29 mouse cellular contexts compared by ENCODE assay signal in the genomic region with DNA sequence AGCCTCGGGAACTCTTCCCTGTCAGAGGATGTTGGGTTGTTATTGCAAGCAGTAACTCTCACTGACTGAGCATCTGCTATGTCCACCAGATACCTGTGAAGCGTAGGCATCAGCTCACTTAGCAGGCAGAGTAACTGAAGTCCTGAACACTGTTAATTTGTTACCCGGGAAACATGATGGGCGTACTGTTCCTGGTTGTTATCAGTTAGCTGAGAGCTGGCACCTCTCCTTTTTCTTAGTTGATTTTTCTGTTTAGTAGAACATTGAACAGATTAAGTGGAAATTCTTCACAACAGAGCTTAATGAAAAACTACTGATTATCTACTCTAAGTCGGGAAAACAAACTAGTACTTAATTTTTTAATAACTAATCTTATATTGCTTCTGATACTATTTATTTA. TPM values are rescaled to one million over a fixed set of nuclear protein-coding genes. Genes with fewer than 3 reads are reported as not detected.
DNase-seq lines count a peak whose midpoint lies in the region; ATAC-seq and TF ChIP-seq lines count a peak whose summit lies in the region.
"Had no signal": no experiment of that assay in that cellular context is flagged by ENCODE, and none has a peak within 500 bp of the region (broad histone marks: within the 10 kb centered on the region; RNA-seq: fewer than 3 reads in every experiment).

No protein-coding gene starts in this region.

- H3K36me3 ChIP-seq in kidney, adult 2 months (ENCODE audit: control insufficient read depth, insufficient read depth, low read length) = no peaks in the 10 kb centered on the region
- H3K36me3 ChIP-seq in kidney, embryonic 16.5 days (ENCODE audit: insufficient read depth, low read length) = no peaks in the 10 kb centered on the region
- no peaks in the 10 kb centered on the region for H3K36me3 ChIP-seq in liver, adult 2 months (ENCODE audit: control insufficient read depth, insufficient read depth, low read length)
- H3K36me3 ChIP-seq in liver, postnatal 0 days (replicated peaks; ENCODE audit: insufficient read depth, low read length) = no peaks in the 10 kb centered on the region
- H3K36me3 ChIP-seq: embryonic facial prominence, embryonic 13.5 days; embryonic facial prominence, embryonic 15.5 days; forebrain, embryonic 10.5 days; forebrain, embryonic 12.5 days; G1E had no signal

- TF ChIP-seq CTCF in kidney, adult 2 months (conservative IDR thresholded peaks at IDR 0.05; ENCODE audit: insufficient read depth, insufficient read length, low read depth, low read length) = no peak
- TF ChIP-seq CTCF in liver, adult 2 months (IDR thresholded peaks at IDR 0.05; ENCODE audit: low read depth, low read length) = no peak
- TF ChIP-seq CTCF in liver, postnatal 0 days (IDR thresholded peaks at IDR 0.05; ENCODE audit: low read depth) = no peak

- no peak overlapping the region for H3K27ac ChIP-seq in kidney, adult 2 months (ENCODE audit: insufficient read depth, low read depth, low read length)
- H3K27ac ChIP-seq in kidney, embryonic 16.5 days (ENCODE audit: low read length) = no peak overlapping the region
- no peak overlapping the region for H3K27ac ChIP-seq in liver, adult 2 months (replicated peaks; ENCODE audit: insufficient read depth, low read depth, low read length)
- H3K27ac ChIP-seq in liver, postnatal 0 days (ENCODE audit: low read depth) = no peak overlapping the region
- H3K27ac ChIP-seq: embryonic facial prominence, embryonic 13.5 days; embryonic facial prominence, embryonic 15.5 days; forebrain, embryonic 10.5 days; forebrain, embryonic 12.5 days had no signal

- H3K79me2 ChIP-seq in liver, adult 2 months (ENCODE audit: control insufficient read depth, insufficient read depth, low read length) = no peaks in the 10 kb centered on the region

- TF ChIP-seq EP300 in liver, postnatal 0 days (IDR thresholded peaks at IDR 0.05; ENCODE audit: low read depth) = no peak

- H3K9me3 ChIP-seq in kidney, embryonic 16.5 days (ENCODE audit: low read length) = no peaks in the 10 kb centered on the region
- H3K9me3 ChIP-seq in liver, postnatal 0 days (ENCODE audit: low read length) = no peaks in the 10 kb centered on the region
- H3K9me3 ChIP-seq: embryonic facial prominence, embryonic 13.5 days; embryonic facial prominence, embryonic 15.5 days; forebrain, embryonic 10.5 days; forebrain, embryonic 12.5 days; G1E had no signal

- peak; percentile 71 for DNase-seq in kidney, adult 2 months
- peak; percentile 70 for DNase-seq in kidney, adult 9 months
- DNase-seq in kidney, postnatal 10 days = no peak
- peak; percentile 81 for DNase-seq in liver, adult 2 months (ENCODE audit: extremely low read depth, low read depth, low spot score)
- no peak for DNase-seq in liver, postnatal 0 days
- DNase-seq: adrenal gland, adult 8-10 months; adrenal gland, postnatal 14 days; adrenal gland, postnatal 36 days; B cell, adult 2 months; cerebellum, adult 11 months; cerebellum, adult 18-20 months; cerebellum, adult 8-10 months; cerebellum, adult 9-11 months; cerebellum, postnatal 14 days; cerebellum, postnatal 36 days; embryo, embryonic 11 days had no signal

- H3K4me1 ChIP-seq in kidney, adult 2 months (ENCODE audit: control insufficient read depth, insufficient read depth, low read length) = peaks cover 8% of the 10 kb centered on the region; the same call in 1 of the 2 replicates
- no peaks in the 10 kb centered on the region for H3K4me1 ChIP-seq in kidney, embryonic 16.5 days (ENCODE audit: insufficient read depth, low read length)
- H3K4me1 ChIP-seq in liver, adult 2 months (ENCODE audit: control insufficient read depth, insufficient read depth, low read length) = peaks cover 6% of the 10 kb centered on the region; the same call in 1 of the 2 replicates
- H3K4me1 ChIP-seq in liver, postnatal 0 days (ENCODE audit: insufficient read depth) = no peaks in the 10 kb centered on the region
- H3K4me1 ChIP-seq: embryonic facial prominence, embryonic 15.5 days; forebrain, embryonic 10.5 days; forebrain, embryonic 12.5 days had no signal

- H3K9ac ChIP-seq in kidney, embryonic 16.5 days (replicated peaks; ENCODE audit: low read length) = no peak overlapping the region
- no peak overlapping the region for H3K9ac ChIP-seq in liver, adult 2 months (ENCODE audit: low read depth, low read length)
- H3K9ac ChIP-seq in liver, postnatal 0 days (replicated peaks) = no peak overlapping the region
- H3K9ac ChIP-seq: embryonic facial prominence, embryonic 13.5 days; embryonic facial prominence, embryonic 15.5 days; forebrain, embryonic 12.5 days had no signal

- 56% methylated on average over 5 of the region's 5 CpGs for WGBS in kidney, adult 2 months
- WGBS in kidney, embryonic 16.5 days = 77% methylated on average over 5 of the region's 5 CpGs
- 38% methylated on average over 5 of the region's 5 CpGs for WGBS in liver, adult 2 months
- WGBS in liver, postnatal 0 days (ENCODE audit: insufficient replicate concordance) = 77% methylated on average over 5 of the region's 5 CpGs

- no peak for TF ChIP-seq POLR2A in kidney, adult 2 months (IDR thresholded peaks at IDR 0.05; ENCODE audit: low read depth, low read length)
- TF ChIP-seq POLR2A in liver, adult 2 months (IDR thresholded peaks at IDR 0.05; ENCODE audit: extremely low read depth, insufficient read depth, low read length) = no peak

- no peak overlapping the region for H3K4me2 ChIP-seq in kidney, embryonic 16.5 days (replicated peaks; ENCODE audit: low read depth, low read length)
- no peak overlapping the region for H3K4me2 ChIP-seq in liver, postnatal 0 days (ENCODE audit: low read depth, low read length)
- H3K4me2 ChIP-seq: embryonic facial prominence, embryonic 13.5 days; embryonic facial prominence, embryonic 15.5 days; forebrain, embryonic 12.5 days had no signal

- no peaks in the 10 kb centered on the region for H3K27me3 ChIP-seq in kidney, adult 2 months (replicated peaks; ENCODE audit: control insufficient read depth, insufficient read depth, low read length)
- H3K27me3 ChIP-seq in kidney, embryonic 16.5 days (ENCODE audit: insufficient read depth, low read length) = no peaks in the 10 kb centered on the region
- H3K27me3 ChIP-seq in liver, adult 2 months (ENCODE audit: control insufficient read depth, insufficient read depth, low read length) = no peaks in the 10 kb centered on the region
- no peaks in the 10 kb centered on the region for H3K27me3 ChIP-seq in liver, postnatal 0 days (ENCODE audit: insufficient read depth, low read length)
- H3K27me3 ChIP-seq: CH12.LX; embryonic facial prominence, embryonic 13.5 days; embryonic facial prominence, embryonic 15.5 days; forebrain, embryonic 12.5 days had no signal

- no peak overlapping the region for H3K4me3 ChIP-seq in kidney, adult 2 months (ENCODE audit: insufficient read depth, low read depth, low read length)
- no peak overlapping the region for H3K4me3 ChIP-seq in kidney, embryonic 16.5 days (ENCODE audit: low read length)
- no peak overlapping the region for H3K4me3 ChIP-seq in liver, adult 2 months (ENCODE audit: insufficient read depth, low read depth, low read length)
- no peak overlapping the region for H3K4me3 ChIP-seq in liver, postnatal 0 days (ENCODE audit: low read depth, low read length)
- H3K4me3 ChIP-seq: embryonic facial prominence, embryonic 13.5 days; embryonic facial prominence, embryonic 15.5 days; erythroblast, embryonic 14.5 days; forebrain, embryonic 10.5 days; forebrain, embryonic 12.5 days had no signal

- ATAC-seq in kidney, embryonic 16.5 days (ENCODE audit: low FRiP score, low TSS enrichment) = no peak
- ATAC-seq in liver, postnatal 0 days = no peak
- ATAC-seq: activated CD4-positive, CD25-positive, alpha-beta regulatory T cell, adult 4 months; CD4-positive, CD25-positive, alpha-beta regulatory T cell, adult 4 months; forebrain, embryonic 14.5 days; forebrain, embryonic 16.5 days; Patski had no signal

RNA-seq across cellular contexts. Expression of gene Abcb1a, which starts 27.7 kb away (rescaled TPM):
- polyA plus RNA-seq in kidney, adult 2 months (2012; rRNA removed) = 4.8 and 4.9 TPM in 2 replicates
- 0.27 and 0.37 TPM in 2 replicates for polyA plus RNA-seq in kidney, embryonic 16.5 days (2015; fragmentation: Nextera tagmentation; extraction: Ambion mirVana)
- total RNA-seq in liver, adult 2 months (2014; rRNA removed) = 8.9 and 12.5 TPM in 2 replicates
- 2.1 and 2.2 TPM in 2 replicates for polyA plus RNA-seq in liver, adult 2 months (2012; rRNA removed)
- polyA plus RNA-seq in liver, postnatal 0 days (2015; fragmentation: Nextera tagmentation; extraction: Ambion mirVana) = 1.9 and 2.0 TPM in 2 replicates
- total RNA-seq: G1E had no signal
- polyA plus RNA-seq: erythroblast, embryonic 14.5 days; G1E had no signal

Comparison
In these comparisons a context has a peak if more than half of its experiments do, and no peak if none do; other contexts are left out.
1. DNase-seq: peak in kidney, adult 2 months (single experiment), kidney, adult 9 months (single experiment) and liver, adult 2 months (single experiment); none in kidney, postnatal 10 days (single experiment) and liver, postnatal 0 days (single experiment).